Mouse (Mus musculus) myocyte (in vitro differentiated cells): ENCODE results near the gene Jakmip3. TPM values are rescaled to one million over a fixed set of nuclear protein-coding genes. Genes with fewer than 3 reads are reported as not detected.

Experiments
- H3K27me3 ChIP-seq: one replicate; pipeline ENCODE4 v1.6.1; 2011; ENCODE audit not compliant: control insufficient read depth, insufficient read depth, insufficient read length
- H3K36me3 ChIP-seq: one replicate; pipeline ENCODE4 v1.6.1; 2011; ENCODE audit not compliant: control insufficient read depth, insufficient read depth
- H3K4me2 ChIP-seq: one replicate; pipeline ENCODE4 v1.6.1; 2011; ENCODE audit warnings: low read depth, control low read depth
- H3K4me3 ChIP-seq: one replicate; pipeline ENCODE4 v1.5.1; 2011; ENCODE audit warnings: mild to moderate bottlenecking, control low read depth, moderate library complexity
- H3K79me2 ChIP-seq: one replicate; pipeline ENCODE4 v1.6.1; 2011; ENCODE audit not compliant: control insufficient read depth, insufficient read depth
- H3ac ChIP-seq: one replicate; pipeline ENCODE4 v1.6.1; 2011; ENCODE audit not compliant: control insufficient read depth, insufficient read length
- CEBPB ChIP-seq: IDR thresholded peaks from 2 replicates; pipeline ENCODE4 v1.6.1; 2011; ENCODE audit warnings: mild to moderate bottlenecking, moderate library complexity; ENCODE audit not compliant: poor library complexity, insufficient read depth, severe bottlenecking
- E2F4 ChIP-seq: IDR thresholded peaks from one replicate; pipeline ENCODE4 v1.6.1; 2011; ENCODE audit warnings: mild to moderate bottlenecking, control low read depth, moderate library complexity; ENCODE audit not compliant: insufficient read depth
- MAX ChIP-seq: IDR thresholded peaks from one replicate; pipeline ENCODE4 v1.6.1; 2011; ENCODE audit warnings: low read depth, mild to moderate bottlenecking, control low read depth
- MYOD1 ChIP-seq, 3 experiments: IDR thresholded peaks; one replicate each; pipeline ENCODE4 v1.6.1; 2011; ENCODE audit warnings: control low read depth in 2 of 3, low read depth in 2 of 3, mild to moderate bottlenecking in 2 of 3, moderate library complexity in 1 of 3; ENCODE audit not compliant: insufficient read length in 2 of 3, control insufficient read depth in 1 of 3
- MYOG ChIP-seq, 3 experiments: IDR thresholded peaks; one replicate each; pipeline ENCODE4 v1.6.1; 2011; ENCODE audit warnings: control low read depth in 2 of 3, low read depth in 2 of 3, mild to moderate bottlenecking in 2 of 3; ENCODE audit not compliant: insufficient read length in 2 of 3, control insufficient read depth in 1 of 3, insufficient read depth in 1 of 3
- POLR2A ChIP-seq: IDR thresholded peaks from one replicate; pipeline ENCODE4 v1.6.1; 2011; ENCODE audit warnings: low read depth, mild to moderate bottlenecking, control low read depth, moderate library complexity; ENCODE audit not compliant: insufficient read length
- POLR2AphosphoS2 ChIP-seq: IDR thresholded peaks from one replicate; pipeline ENCODE4 v1.6.1; 2011; ENCODE audit warnings: low read depth, control low read depth; ENCODE audit not compliant: insufficient read length
- REST ChIP-seq: IDR thresholded peaks from one replicate; pipeline ENCODE4 v1.6.1; 2011; ENCODE audit warnings: mild to moderate bottlenecking, control low read depth, moderate library complexity; ENCODE audit not compliant: insufficient read depth, insufficient read length
- SRF ChIP-seq: IDR thresholded peaks from one replicate; pipeline ENCODE4 v1.6.1; 2011; ENCODE audit warnings: low read depth; ENCODE audit not compliant: control insufficient read depth, insufficient read length
- TCF12 ChIP-seq: IDR thresholded peaks from one replicate; pipeline ENCODE4 v1.6.1; 2011; ENCODE audit warnings: mild to moderate bottlenecking, control low read depth; ENCODE audit not compliant: poor library complexity, insufficient read depth, severe bottlenecking
- TCF3 ChIP-seq: IDR thresholded peaks from one replicate; pipeline ENCODE4 v1.6.1; 2011; ENCODE audit warnings: low read depth, control low read depth; ENCODE audit not compliant: insufficient read length
- USF1 ChIP-seq: IDR thresholded peaks from one replicate; pipeline ENCODE4 v1.6.1; 2011; ENCODE audit warnings: low read depth, mild to moderate bottlenecking, control low read depth, moderate library complexity
- polyA plus RNA-seq: library from polyadenylated mRNA; unstranded; fragments of >200 nt; fragmentation: generic; extraction: Trizol; gene quantifications from one replicate; pipeline ENCODE4 v1.2.1, GENCODE M21; 2012; ENCODE audit warnings: missing spikeins

Gene Jakmip3
- polyA plus RNA-seq, 1 experiment, result 0.01 TPM

DNA sequence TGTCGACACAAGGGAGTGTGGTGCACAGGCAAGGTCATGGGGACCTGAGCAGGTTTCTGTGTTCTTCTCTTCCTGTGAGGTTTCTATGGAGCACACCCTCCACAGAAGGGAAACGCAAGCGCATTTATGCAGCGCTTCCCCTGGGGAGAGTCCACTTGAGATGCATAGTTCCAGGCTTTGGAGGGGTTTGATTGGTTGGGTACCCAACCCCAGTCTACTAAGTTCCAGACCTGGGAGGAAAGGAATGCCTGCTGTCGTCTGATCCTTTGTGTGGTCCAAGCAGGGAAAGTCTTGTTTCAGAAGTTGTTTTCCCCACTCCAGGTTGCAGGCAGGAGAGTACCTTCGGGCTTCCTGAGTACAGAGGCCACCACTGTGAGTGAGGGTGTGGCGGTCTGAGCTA lies 138.6 kb downstream of the Jakmip3 start:
- no peak overlapping the region for H3K4me2 ChIP-seq
- H3K36me3 ChIP-seq, result no peaks in the 10 kb centered on the region
- H3K79me2 ChIP-seq, result no peaks in the 10 kb centered on the region
- H3K27me3 ChIP-seq, result peaks cover 31% of the 10 kb centered on the region
- no peak for TF ChIP-seq SRF
- no peak for TF ChIP-seq TCF12
- no peak for TF ChIP-seq MYOD1 (IDR thresholded peaks at IDR 0.05; ENCODE audit: control insufficient read depth in 1 of 3, insufficient read length in 2 of 3, low read depth in 2 of 3)
- TF ChIP-seq MAX, result no peak
- no peak for TF ChIP-seq CEBPB
- TF ChIP-seq TCF3, result no peak
- TF ChIP-seq REST, result no peak
- no peak overlapping the region for H3ac ChIP-seq
- no peak overlapping the region for H3K4me3 ChIP-seq

DNA sequence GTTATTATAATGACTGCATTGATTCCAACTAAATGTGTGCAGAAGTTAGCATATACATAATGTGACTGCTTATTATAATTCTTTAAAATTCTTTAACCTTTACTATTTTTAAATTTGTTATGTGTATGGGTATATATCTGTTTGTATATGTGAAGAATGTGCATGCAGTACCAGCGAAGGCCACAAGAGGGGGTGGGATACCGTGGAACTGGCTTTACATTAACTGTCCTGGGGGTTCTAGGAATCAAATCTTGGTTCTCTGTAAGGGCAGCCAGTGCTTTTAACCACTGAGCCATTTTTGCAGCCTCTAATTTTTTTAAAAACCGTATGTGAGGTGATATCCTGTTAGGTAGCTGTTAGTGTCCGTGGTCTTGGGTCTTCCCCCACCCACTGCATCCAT lies 140.2 kb downstream of the Jakmip3 start:
- Histone ChIP-seq H3K79me2 (no peaks in the 10 kb centered on the region), H3K4me3 (no peak overlapping the region), H3K4me2 (no peak overlapping the region), H3K36me3 (no peaks in the 10 kb centered on the region), H3ac (no peak overlapping the region), H3K27me3 (peaks cover 30% of the 10 kb centered on the region)
- TF ChIP-seq E2F4, result no peak

DNA sequence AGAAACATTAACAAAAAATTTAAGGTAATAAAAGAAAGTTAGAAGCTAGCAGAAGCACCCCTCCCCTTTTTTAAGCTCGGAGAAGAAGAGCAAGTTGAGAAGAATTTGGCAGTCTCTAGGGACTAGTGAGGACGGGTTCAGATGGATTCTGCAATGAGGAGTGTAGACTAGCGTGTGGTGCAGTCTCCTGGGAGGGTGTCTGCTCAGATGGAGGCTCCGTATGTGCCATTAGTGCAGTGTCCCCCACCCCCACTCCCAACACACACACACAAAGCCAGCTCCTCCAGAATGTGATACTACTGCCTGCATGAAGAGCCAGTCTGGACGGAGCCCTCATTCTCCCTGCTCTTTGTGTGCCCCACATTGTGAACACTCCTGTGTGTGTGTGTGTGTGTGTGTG lies 140.6 kb downstream of the Jakmip3 start:
- no peaks in the 10 kb centered on the region for H3K36me3 ChIP-seq
- TF ChIP-seq TCF12 (no peak), USF1 (no peak), SRF (no peak), MYOG (IDR thresholded peaks at IDR 0.05; ENCODE audit: control insufficient read depth in 1 of 3, insufficient read depth in 1 of 3, insufficient read length in 2 of 3, low read depth in 2 of 3) (no peak), TCF3 (no peak), POLR2AphosphoS2 (no peak), CEBPB (no peak), E2F4 (no peak), MYOD1 (IDR thresholded peaks at IDR 0.05; ENCODE audit: control insufficient read depth in 1 of 3, insufficient read length in 2 of 3, low read depth in 2 of 3) (no peak), MAX (no peak), REST (no peak), POLR2A (no peak)
- H3K4me2 ChIP-seq, result no peak overlapping the region
- H3K79me2 ChIP-seq, result no peaks in the 10 kb centered on the region
- H3K27me3 ChIP-seq, result peaks cover 30% of the 10 kb centered on the region
- no peak overlapping the region for H3ac ChIP-seq
- no peak overlapping the region for H3K4me3 ChIP-seq

DNA sequence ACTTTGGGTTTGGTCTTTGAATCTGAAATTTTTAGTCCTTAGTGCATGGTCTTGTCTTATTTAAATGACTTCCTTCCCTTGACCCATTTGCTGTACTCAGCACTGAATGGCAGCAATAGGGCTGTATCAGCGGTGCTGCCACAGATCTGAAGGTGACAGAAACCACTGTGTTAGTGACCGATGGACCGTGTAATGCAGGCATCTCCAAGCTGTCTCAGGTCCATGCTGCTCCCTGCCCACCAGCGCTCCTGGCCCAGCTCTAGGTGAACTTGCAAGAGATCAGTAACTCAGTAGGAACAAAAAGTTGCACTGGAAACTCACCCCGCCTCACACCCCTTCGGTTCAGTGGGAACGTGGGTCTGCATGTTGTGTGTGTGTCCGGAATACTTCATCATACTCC lies 141.8 kb downstream of the Jakmip3 start:
- TF ChIP-seq MAX (no peak), MYOD1 (IDR thresholded peaks at IDR 0.05; ENCODE audit: control insufficient read depth in 1 of 3, insufficient read length in 2 of 3, low read depth in 2 of 3) (no peak)
- Histone ChIP-seq H3K4me3 (no peak overlapping the region), H3ac (no peak overlapping the region), H3K79me2 (no peaks in the 10 kb centered on the region), H3K36me3 (no peaks in the 10 kb centered on the region), H3K4me2 (no peak overlapping the region), H3K27me3 (peaks cover 28% of the 10 kb centered on the region)

DNA sequence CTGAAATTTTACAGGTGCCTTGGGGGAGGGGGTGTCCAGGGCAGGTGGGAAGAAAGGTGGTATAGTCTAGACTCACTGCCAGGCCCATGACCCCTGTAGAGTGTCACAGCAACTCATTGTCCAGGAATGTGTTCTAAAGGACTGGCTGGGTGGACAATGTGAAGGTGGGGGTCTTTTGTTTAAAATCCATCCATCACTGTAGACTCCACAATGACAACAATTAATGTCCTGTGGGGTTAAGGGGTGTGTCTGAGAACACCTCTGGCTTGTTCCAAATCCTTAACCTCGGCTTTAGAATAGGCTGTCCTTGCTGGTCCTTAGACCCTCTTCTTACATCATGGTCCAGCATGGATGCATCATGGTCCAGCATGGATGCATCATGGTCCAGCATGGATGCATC lies 143.8 kb downstream of the Jakmip3 start:
- Histone ChIP-seq H3K4me2 (no peak overlapping the region), H3K79me2 (no peaks in the 10 kb centered on the region), H3ac (no peak overlapping the region), H3K4me3 (no peak overlapping the region), H3K36me3 (no peaks in the 10 kb centered on the region), H3K27me3 (peaks cover 39% of the 10 kb centered on the region)
- TF ChIP-seq MYOG (IDR thresholded peaks at IDR 0.05; ENCODE audit: control insufficient read depth in 1 of 3, insufficient read depth in 1 of 3, insufficient read length in 2 of 3, low read depth in 2 of 3), result no peak
- TF ChIP-seq SRF, result no peak
- TF ChIP-seq POLR2AphosphoS2, result no peak
- TF ChIP-seq MYOD1 (IDR thresholded peaks at IDR 0.05; ENCODE audit: control insufficient read depth in 1 of 3, insufficient read length in 2 of 3, low read depth in 2 of 3), result no peak
- no peak for TF ChIP-seq TCF12
- TF ChIP-seq POLR2A, result no peak

DNA sequence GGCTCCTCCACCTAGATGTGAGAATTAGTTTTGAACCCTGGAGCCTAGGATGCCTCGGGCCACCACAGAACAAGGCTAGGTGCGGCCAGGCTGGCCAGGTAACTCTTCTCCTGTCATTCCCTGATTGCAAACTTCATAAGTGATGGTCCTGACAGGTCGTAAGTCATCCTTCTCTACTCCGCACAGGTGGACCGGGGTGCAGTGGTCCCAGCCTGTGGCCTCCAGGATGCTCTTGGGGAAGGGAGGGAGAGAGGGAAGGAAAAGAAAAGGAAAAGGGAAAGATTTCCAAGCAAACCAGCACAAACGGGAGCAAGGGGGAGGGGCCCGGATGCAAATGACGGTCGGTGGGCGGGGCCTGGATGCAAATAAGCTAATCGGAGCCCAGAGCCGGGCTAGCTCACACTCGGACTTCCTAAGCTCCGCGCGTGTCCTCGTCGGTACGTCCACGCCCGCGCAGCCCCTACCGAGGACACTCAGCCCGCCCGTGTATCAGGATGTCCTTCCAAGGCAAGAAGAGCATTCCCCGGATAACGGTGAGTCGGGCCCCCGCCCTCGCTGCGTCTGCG lies 145.2 kb downstream of the Jakmip3 start, which contains the start of gene Dpysl4:
Gene Dpysl4, plus strand, starts transcription at position 373 of the 566 bp plus-strand sequence.
- peaks cover 52% of the 10 kb centered on the region for H3K27me3 ChIP-seq
- no peak within 1 kb of the TSS for H3K4me2 ChIP-seq
- no peak within 1 kb of the TSS for H3K4me3 ChIP-seq
- H3K79me2 ChIP-seq, result no peaks in the 10 kb centered on the region
- H3ac ChIP-seq, result no peak within 1 kb of the TSS
- TF ChIP-seq CEBPB, result no peak
- no peak for TF ChIP-seq POLR2AphosphoS2
- TF ChIP-seq MYOG (IDR thresholded peaks at IDR 0.05; ENCODE audit: control insufficient read depth in 1 of 3, insufficient read depth in 1 of 3, insufficient read length in 2 of 3, low read depth in 2 of 3), result no peak
- TF ChIP-seq SRF, result no peak
- TF ChIP-seq E2F4, result no peak
- TF ChIP-seq USF1, result no peak
- TF ChIP-seq TCF3, result no peak
- TF ChIP-seq MAX, result no peak
- TF ChIP-seq TCF12, result no peak
- TF ChIP-seq REST, result no peak
- no peak for TF ChIP-seq POLR2A
- TF ChIP-seq MYOD1 (IDR thresholded peaks at IDR 0.05; ENCODE audit: control insufficient read depth in 1 of 3, insufficient read length in 2 of 3, low read depth in 2 of 3), result no peak
- H3K36me3 ChIP-seq, result no peaks in the 10 kb centered on the region
